Mouse (Mus musculus): ENCODE results near the gene Mkrn3.

- no peak for TF ChIP-seq CTCF (IDR thresholded peaks at IDR 0.05; ENCODE audit: insufficient read depth, low read depth, low read length)
- TF ChIP-seq POLR2A (IDR thresholded peaks at IDR 0.05; ENCODE audit: insufficient read depth, low read depth, low read length), result no peak
Measured at GRCm38 (mm10) chr7:62416173-62416572, 3.8 kb downstream of the Mkrn3 start.
